Mouse (Mus musculus) testis, adult 2 months (tissue): ENCODE results near the gene Crtc3.

Experiments
- CTCF ChIP-seq: fragments of 200-500 bp; IDR thresholded peaks from 2 replicates; pipeline ENCODE4 v1.5.1; 2012; ENCODE audit warnings: low read depth, mild to moderate bottlenecking, inconsistent platforms, low read length, moderate library complexity; ENCODE audit not compliant: control insufficient read depth, insufficient read depth, insufficient replicate concordance
- POLR2A ChIP-seq: fragments of 200-500 bp; IDR thresholded peaks from 2 replicates; pipeline ENCODE4 v1.6.1; 2012; ENCODE audit warnings: low read depth, mild to moderate bottlenecking, inconsistent platforms, low read length, moderate library complexity; ENCODE audit not compliant: control insufficient read depth

- no peak for TF ChIP-seq CTCF
- no peak for TF ChIP-seq POLR2A
These were observed 47.2 kb downstream of the Crtc3 start for GRCm38 (mm10) chr7:80641497-80641896.
